Mouse (Mus musculus): ENCODE data around the gene Kdm2b.
"Not testable (repeated sequence)": the region's sequence is repeated elsewhere in the genome, so short reads cannot be mapped to it uniquely, and the experiment has no call there.

The Kdm2b gene

GRCm38 (mm10) chr5:123010806-123011205, 21.2 kb upstream of the Kdm2b start:
- no peak for DNase-seq (ENCODE audit: low read depth)

GRCm38 (mm10) chr5:123009873-123010272, 20.2 kb upstream of the Kdm2b start:
- DNase-seq (ENCODE audit: low read depth), result no peak

- no peak for DNase-seq (ENCODE audit: low read depth)
These were observed 19.4 kb upstream of the Kdm2b start for GRCm38 (mm10) chr5:123008877-123009493.

- no peak for DNase-seq (ENCODE audit: low read depth)
These were observed 16.3 kb upstream of the Kdm2b start for GRCm38 (mm10) chr5:123005716-123006592.

GRCm38 (mm10) chr5:123000901-123001300, 11.3 kb upstream of the Kdm2b start:
- DNase-seq (ENCODE audit: low read depth), result no peak

GRCm38 (mm10) chr5:122997205-122998204, 7.9 kb upstream of the Kdm2b start:
- DNase-seq (ENCODE audit: low read depth), result no peak

- DNase-seq (ENCODE audit: low read depth), result no peak
These were observed 5.3 kb upstream of the Kdm2b start for GRCm38 (mm10) chr5:122994910-122995309.

GRCm38 (mm10) chr5:122994303-122994846, 4.8 kb upstream of the Kdm2b start:
- DNase-seq (ENCODE audit: low read depth), result peak; percentile 95

GRCm38 (mm10) chr5:122993811-122994210, 4.2 kb upstream of the Kdm2b start:
- DNase-seq (ENCODE audit: low read depth), result no peak

- DNase-seq (ENCODE audit: low read depth), result no peak
These were observed 1.9 kb upstream of the Kdm2b start for GRCm38 (mm10) chr5:122991350-122992004.

GRCm38 (mm10) chr5:122990411-122991160, 963 bp upstream of the Kdm2b start:
- DNase-seq (ENCODE audit: low read depth), result peak; percentile 46

GRCm38 (mm10) chr5:122989001-122989525, 560 bp downstream of the Kdm2b start:
- peak; percentile 52 for DNase-seq (ENCODE audit: low read depth)

GRCm38 (mm10) chr5:122988021-122988751, 1.4 kb downstream of the Kdm2b start:
- DNase-seq (ENCODE audit: low read depth), result no peak

GRCm38 (mm10) chr5:122987211-122988020, 2.2 kb downstream of the Kdm2b start:
- DNase-seq (ENCODE audit: low read depth), result no peak

- no peak for DNase-seq (ENCODE audit: low read depth)
These were observed 3.5 kb downstream of the Kdm2b start for GRCm38 (mm10) chr5:122986091-122986493.

- DNase-seq (ENCODE audit: low read depth), result no peak
These were observed 4.3 kb downstream of the Kdm2b start for GRCm38 (mm10) chr5:122985276-122985675.

GRCm38 (mm10) chr5:122984483-122984882, 5.1 kb downstream of the Kdm2b start:
- no peak for DNase-seq (ENCODE audit: low read depth)

- DNase-seq (ENCODE audit: low read depth), result no peak
These were observed 10.7 kb downstream of the Kdm2b start for GRCm38 (mm10) chr5:122978970-122979369.

GRCm38 (mm10) chr5:122974701-122975100, 14.9 kb downstream of the Kdm2b start:
- not testable (repeated sequence) for DNase-seq (ENCODE audit: low read depth)
